Mouse (Mus musculus): ENCODE results near the gene Nsd1.

The Nsd1 gene

DNA sequence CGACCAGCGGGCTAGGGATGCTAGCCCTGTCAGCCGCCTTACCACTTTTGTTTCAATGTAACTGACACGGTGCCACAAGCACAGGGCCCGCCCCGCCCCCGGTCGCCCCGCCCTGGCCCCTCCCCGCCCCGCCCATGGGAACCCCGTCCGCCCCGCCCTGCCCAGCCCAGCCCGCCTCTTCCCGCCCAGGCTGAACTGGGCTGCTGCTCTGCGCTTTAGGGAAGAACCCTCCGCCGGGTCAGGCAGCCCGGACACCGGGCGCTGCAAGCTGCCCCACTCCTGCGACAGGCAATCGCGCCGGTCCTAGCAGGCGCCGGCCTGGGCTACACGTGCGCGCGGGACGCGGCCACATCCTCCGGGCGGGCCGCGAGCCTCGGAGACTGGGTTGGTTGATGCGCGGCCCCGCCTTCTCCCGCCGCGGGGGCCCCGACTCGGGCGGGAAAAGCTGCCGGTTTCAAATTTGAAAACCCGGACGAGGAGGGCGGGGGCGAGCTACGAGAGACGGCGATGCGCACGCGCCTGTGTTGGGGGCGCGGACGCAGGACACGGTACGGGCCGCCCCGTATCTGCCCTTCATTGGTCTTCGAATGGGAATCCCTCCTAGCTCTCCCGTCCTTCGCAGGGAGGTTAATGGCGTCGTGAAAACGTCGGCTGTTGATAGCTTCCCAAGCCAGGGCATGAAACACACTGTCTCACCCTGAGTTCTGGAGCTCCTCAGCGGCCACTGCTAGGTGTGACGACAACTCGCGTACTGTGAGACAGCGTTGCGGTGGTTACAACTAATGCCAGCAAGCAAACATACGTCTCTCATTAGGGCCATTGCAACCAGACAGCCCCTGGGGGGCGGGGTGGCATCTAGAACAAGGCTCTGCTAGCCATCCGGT lies 120.3 kb downstream of the Nsd1 start, which contains the start of gene Mxd3:
Gene Mxd3 (minus strand): TSS at position 141 of the 884 bp plus-strand sequence.
- peak; percentile 89 for DNase-seq (ENCODE audit: low spot score)

DNA sequence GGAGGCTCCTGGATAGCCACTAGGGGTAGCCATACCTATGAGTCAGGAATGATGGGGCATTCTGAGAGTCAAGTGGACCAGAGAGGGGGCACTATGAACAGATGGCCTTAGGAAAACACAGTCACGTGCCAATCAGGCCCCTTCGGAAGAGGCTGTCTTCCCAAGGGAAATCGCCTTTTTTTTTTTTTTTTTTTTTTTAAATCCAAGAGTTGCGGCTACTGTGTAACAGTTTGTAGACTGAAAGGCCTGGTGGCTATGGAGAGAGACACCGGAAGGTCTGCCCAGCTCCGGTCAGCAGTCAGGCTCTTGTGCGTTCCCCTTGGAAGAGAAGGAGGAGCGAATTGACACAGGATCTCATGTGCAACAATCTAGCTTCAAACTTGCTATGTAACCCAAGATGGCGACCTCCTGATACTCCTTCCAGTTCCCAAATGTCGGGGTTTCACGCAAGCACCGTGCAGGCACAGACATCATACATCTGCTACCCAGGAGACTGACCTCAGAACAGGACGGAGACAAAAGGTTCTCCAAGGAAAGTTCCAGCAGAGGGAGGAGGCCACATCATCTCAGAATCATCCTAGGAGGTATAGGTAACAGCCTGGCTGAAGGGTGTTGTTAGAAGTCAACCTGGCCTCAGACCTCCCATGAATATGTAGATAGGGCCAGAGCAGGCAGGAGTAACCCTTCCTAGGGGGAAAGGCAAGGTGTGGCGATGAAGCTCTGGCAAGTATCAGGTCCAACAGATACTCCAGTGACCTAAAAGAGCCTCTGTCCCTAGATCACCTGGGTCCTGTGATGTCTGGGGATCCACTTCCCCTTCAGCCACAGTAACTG lies 121.2 kb downstream of the Nsd1 start:
- peak; percentile 97 for DNase-seq (ENCODE audit: low spot score)

- DNase-seq (ENCODE audit: low spot score), result peak; percentile 23
Measured at GRCm38 (mm10) chr13:55332331-55332730, 122.7 kb downstream of the Nsd1 start.

GRCm38 (mm10) chr13:55335701-55336100 lies 126.1 kb downstream of the Nsd1 start:
- DNase-seq (ENCODE audit: low spot score), result no peak

GRCm38 (mm10) chr13:55337341-55337975 lies 127.9 kb downstream of the Nsd1 start:
- no peak for DNase-seq (ENCODE audit: low spot score)

- no peak for DNase-seq (ENCODE audit: low spot score)
Measured at GRCm38 (mm10) chr13:55338131-55339054, 128.8 kb downstream of the Nsd1 start.

GRCm38 (mm10) chr13:55339259-55339658 lies 129.7 kb downstream of the Nsd1 start:
- no peak for DNase-seq (ENCODE audit: low spot score)

GRCm38 (mm10) chr13:55342469-55342868 lies 132.9 kb downstream of the Nsd1 start:
- no peak for DNase-seq (ENCODE audit: low spot score)

DNA sequence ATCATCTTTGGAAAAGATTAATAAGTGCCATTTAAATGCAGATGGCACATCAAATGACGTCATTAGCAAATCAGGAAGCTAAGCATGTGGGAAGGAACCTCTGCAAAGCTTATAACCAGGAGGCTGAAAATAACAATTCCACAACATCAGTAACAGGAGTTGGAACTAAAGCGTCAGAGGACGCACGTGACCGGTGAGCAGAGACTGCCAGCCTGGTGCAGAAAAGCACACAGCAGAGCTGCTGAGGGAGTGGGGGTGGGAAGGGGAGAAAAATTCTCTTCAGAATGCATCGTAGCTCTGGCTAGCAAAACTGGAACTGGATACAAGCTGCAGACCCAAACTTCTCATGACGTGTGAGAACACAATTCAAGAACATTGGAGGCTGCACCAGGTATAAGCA lies 134.7 kb downstream of the Nsd1 start:
- no peak for DNase-seq (ENCODE audit: low spot score)

DNA sequence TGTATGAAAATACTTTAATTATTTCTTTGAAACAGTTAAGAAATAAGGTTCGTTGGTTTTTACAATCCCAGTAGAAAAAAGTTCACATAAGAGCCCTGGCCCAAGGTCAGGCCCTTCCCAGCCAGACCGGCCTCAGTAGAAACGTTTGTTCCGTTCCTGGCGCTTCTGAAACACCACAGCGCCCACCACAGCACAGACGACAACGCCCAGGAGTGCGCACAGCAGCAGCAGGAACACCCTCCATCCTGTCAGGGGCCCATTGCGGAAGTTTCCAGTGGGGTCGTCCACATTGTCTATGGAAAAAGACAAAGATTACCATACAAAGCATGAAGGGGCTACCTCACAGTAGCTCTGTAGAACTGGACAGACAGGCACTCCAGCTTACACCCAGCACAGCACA lies 137.2 kb downstream of the Nsd1 start:
- no peak for DNase-seq (ENCODE audit: low spot score)

GRCm38 (mm10) chr13:55361145-55361544 lies 151.6 kb downstream of the Nsd1 start:
- DNase-seq (ENCODE audit: low spot score), result no peak

DNA sequence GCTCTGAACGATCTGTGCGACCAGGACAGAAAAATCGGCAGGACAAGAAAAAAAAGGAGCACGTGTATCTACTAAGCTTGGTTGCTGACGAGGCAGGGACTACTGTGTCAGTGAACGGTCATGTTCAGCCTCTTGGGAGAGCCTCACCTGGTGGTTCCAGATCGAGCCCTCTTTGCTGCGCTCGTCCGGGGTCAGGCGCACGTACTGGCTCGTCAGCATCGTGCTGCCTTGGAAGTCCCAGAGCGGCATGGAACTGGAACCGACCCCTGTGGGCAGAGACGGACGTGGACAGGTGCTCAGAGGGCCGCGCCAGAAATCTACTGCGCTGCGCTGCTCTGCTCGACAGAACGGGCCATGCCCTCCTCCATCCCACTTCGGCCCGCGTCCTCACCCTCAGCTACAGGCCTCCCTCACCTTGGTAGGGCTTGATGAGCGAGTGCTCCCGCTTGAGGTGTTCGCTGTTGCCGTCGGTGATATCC lies 152.4 kb downstream of the Nsd1 start:
- DNase-seq (ENCODE audit: low spot score), result no peak

- DNase-seq (ENCODE audit: low spot score), result peak; percentile 99
Measured at GRCm38 (mm10) chr13:55362453-55363060, 153.0 kb downstream of the Nsd1 start, which contains the start of gene Lman2. Gene Lman2 (minus strand): TSS chr13:55362783.
